Mouse (Mus musculus): ENCODE data around the gene Mlip. TPM values are rescaled to one million over a fixed set of nuclear protein-coding genes. Genes with fewer than 3 reads are reported as not detected.
A peak's percentile ranks its signal among the peaks of the same experiment; 100 is the strongest.
"Not testable (repeated sequence)": the region's sequence is repeated elsewhere in the genome, so short reads cannot be mapped to it uniquely, and the experiment has no call there.

Mlip gene
- polyA plus RNA-seq, 1 experiment from 2014 or later = 113 TPM

GRCm38 (mm10) chr9:77376561-77376960 is 23.8 kb upstream of the Mlip start:
- ATAC-seq (ENCODE audit: insufficient number of reproducible peaks, insufficient read depth, low FRiP score, low read depth) = no peak
- Histone ChIP-seq H3K27ac (replicated peaks in 1 of 2; ENCODE audit: control insufficient read depth in 1 of 2, insufficient read depth in 1 of 2, low read depth in 2 of 2, low read length in 2 of 2) (no peak overlapping the region), H3K9me3 (ENCODE audit: control insufficient read depth, low read length) (no peaks in the 10 kb centered on the region), H3K4me2 (ENCODE audit: low read length) (no peak overlapping the region), H3K36me3 (ENCODE audit: control insufficient read depth, insufficient read depth, low read length) (no peaks in the 10 kb centered on the region), H3K4me1 (ENCODE audit: control insufficient read depth in 2 of 2, insufficient read depth in 2 of 2, low read length in 2 of 2) (peaks cover 10% of the 10 kb centered on the region in 2 experiments), H3K4me3 (ENCODE audit: control insufficient read depth in 1 of 2, insufficient read depth in 1 of 2, low read depth in 1 of 2, low read length in 2 of 2) (no peak overlapping the region), H3K9ac (ENCODE audit: low read length) (no peak overlapping the region), H3K27me3 (ENCODE audit: control insufficient read depth, insufficient read depth, low read length) (no peaks in the 10 kb centered on the region)
- 90% methylated on average over 7 of the region's 7 CpGs for WGBS

- H3K9ac ChIP-seq (ENCODE audit: low read length) = no peak overlapping the region
- no peaks in the 10 kb centered on the region for H3K27me3 ChIP-seq (ENCODE audit: control insufficient read depth, insufficient read depth, low read length)
- H3K36me3 ChIP-seq (ENCODE audit: control insufficient read depth, insufficient read depth, low read length) = no peaks in the 10 kb centered on the region
- H3K9me3 ChIP-seq (ENCODE audit: control insufficient read depth, low read length) = no peaks in the 10 kb centered on the region
- no peak for ATAC-seq (ENCODE audit: insufficient number of reproducible peaks, insufficient read depth, low FRiP score, low read depth)
- H3K4me3 ChIP-seq (ENCODE audit: control insufficient read depth in 1 of 2, insufficient read depth in 1 of 2, low read depth in 1 of 2, low read length in 2 of 2) = no peak overlapping the region
- H3K4me1 ChIP-seq (ENCODE audit: control insufficient read depth in 2 of 2, insufficient read depth in 2 of 2, low read length in 2 of 2) = peaks cover 0 to 4% of the 10 kb centered on the region in 2 experiments; a peak in 1 of 4 replicates
- 73% methylated on average over 3 of the region's 3 CpGs for WGBS
- no peak overlapping the region for H3K4me2 ChIP-seq (ENCODE audit: low read length)
- no peak overlapping the region for H3K27ac ChIP-seq (replicated peaks in 1 of 2; ENCODE audit: control insufficient read depth in 1 of 2, insufficient read depth in 1 of 2, low read depth in 2 of 2, low read length in 2 of 2)
Observed at GRCm38 (mm10) chr9:77370706-77371105, 17.9 kb upstream of the Mlip start.

GRCm38 (mm10) chr9:77369262-77369661 is 16.5 kb upstream of the Mlip start:
- H3K27ac ChIP-seq (replicated peaks in 1 of 2; ENCODE audit: control insufficient read depth in 1 of 2, insufficient read depth in 1 of 2, low read depth in 2 of 2, low read length in 2 of 2) = no peak overlapping the region
- H3K9me3 ChIP-seq (ENCODE audit: control insufficient read depth, low read length) = no peaks in the 10 kb centered on the region
- H3K27me3 ChIP-seq (ENCODE audit: control insufficient read depth, insufficient read depth, low read length) = no peaks in the 10 kb centered on the region
- H3K9ac ChIP-seq (ENCODE audit: low read length) = no peak overlapping the region
- WGBS = 40% methylated on average over 9 of the region's 9 CpGs
- peaks cover 0 to 4% of the 10 kb centered on the region in 2 experiments; a peak in 1 of 4 replicates for H3K4me1 ChIP-seq (ENCODE audit: control insufficient read depth in 2 of 2, insufficient read depth in 2 of 2, low read length in 2 of 2)
- H3K4me3 ChIP-seq (ENCODE audit: control insufficient read depth in 1 of 2, insufficient read depth in 1 of 2, low read depth in 1 of 2, low read length in 2 of 2) = no peak overlapping the region
- H3K36me3 ChIP-seq (ENCODE audit: control insufficient read depth, insufficient read depth, low read length) = no peaks in the 10 kb centered on the region
- no peak for ATAC-seq (ENCODE audit: insufficient number of reproducible peaks, insufficient read depth, low FRiP score, low read depth)
- peak overlapping the region; percentile 37 for H3K4me2 ChIP-seq (ENCODE audit: low read length)

DNA sequence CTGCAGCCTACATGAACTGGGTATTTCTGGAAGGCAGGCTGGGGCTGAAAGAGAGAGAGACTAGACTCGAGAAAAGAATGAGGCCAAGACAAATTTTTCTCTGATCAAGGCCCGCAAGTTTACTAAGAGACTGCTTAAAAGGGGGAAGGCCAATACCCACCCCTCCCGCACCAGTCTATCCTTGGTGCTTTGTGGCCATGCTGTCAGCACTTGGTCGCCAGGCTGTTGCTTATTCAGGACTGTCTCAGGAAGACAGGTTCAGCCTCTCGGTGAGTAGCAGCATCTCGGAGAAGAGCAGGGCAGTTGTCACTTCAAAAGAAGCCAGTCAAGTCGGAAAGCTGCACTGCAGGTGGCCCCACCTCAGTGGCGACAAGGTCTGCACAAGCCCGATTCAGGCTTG is 11.9 kb upstream of the Mlip start:
- not testable (repeated sequence) for ATAC-seq (ENCODE audit: insufficient number of reproducible peaks, insufficient read depth, low FRiP score, low read depth); H3K27ac ChIP-seq (replicated peaks in 1 of 2; ENCODE audit: control insufficient read depth in 1 of 2, insufficient read depth in 1 of 2, low read depth in 2 of 2, low read length in 2 of 2); H3K4me1 ChIP-seq (ENCODE audit: control insufficient read depth in 2 of 2, insufficient read depth in 2 of 2, low read length in 2 of 2); H3K27me3 ChIP-seq (ENCODE audit: control insufficient read depth, insufficient read depth, low read length); H3K36me3 ChIP-seq (ENCODE audit: control insufficient read depth, insufficient read depth, low read length); H3K4me2 ChIP-seq (ENCODE audit: low read length); H3K9me3 ChIP-seq (ENCODE audit: control insufficient read depth, low read length); H3K9ac ChIP-seq (ENCODE audit: low read length); H3K4me3 ChIP-seq (ENCODE audit: control insufficient read depth in 1 of 2, insufficient read depth in 1 of 2, low read depth in 1 of 2, low read length in 2 of 2)
- WGBS = 57% methylated on average over 9 of the region's 9 CpGs

- no peaks in the 10 kb centered on the region for H3K9me3 ChIP-seq (ENCODE audit: control insufficient read depth, low read length)
- no peaks in the 10 kb centered on the region for H3K36me3 ChIP-seq (ENCODE audit: control insufficient read depth, insufficient read depth, low read length)
- no peak overlapping the region for H3K4me2 ChIP-seq (ENCODE audit: low read length)
- H3K9ac ChIP-seq (ENCODE audit: low read length) = no peak overlapping the region
- no peaks in the 10 kb centered on the region for H3K4me1 ChIP-seq (ENCODE audit: control insufficient read depth in 2 of 2, insufficient read depth in 2 of 2, low read length in 2 of 2)
- no peaks in the 10 kb centered on the region for H3K27me3 ChIP-seq (ENCODE audit: control insufficient read depth, insufficient read depth, low read length)
- no peak overlapping the region for H3K27ac ChIP-seq (replicated peaks in 1 of 2; ENCODE audit: control insufficient read depth in 1 of 2, insufficient read depth in 1 of 2, low read depth in 2 of 2, low read length in 2 of 2)
- ATAC-seq (ENCODE audit: insufficient number of reproducible peaks, insufficient read depth, low FRiP score, low read depth) = no peak
- no peak overlapping the region for H3K4me3 ChIP-seq (ENCODE audit: control insufficient read depth in 1 of 2, insufficient read depth in 1 of 2, low read depth in 1 of 2, low read length in 2 of 2)
Observed at GRCm38 (mm10) chr9:77362906-77363305, 10.1 kb upstream of the Mlip start.

- no peak overlapping the region for H3K4me2 ChIP-seq (ENCODE audit: low read length)
- H3K36me3 ChIP-seq (ENCODE audit: control insufficient read depth, insufficient read depth, low read length) = no peaks in the 10 kb centered on the region
- H3K9me3 ChIP-seq (ENCODE audit: control insufficient read depth, low read length) = no peaks in the 10 kb centered on the region
- H3K4me3 ChIP-seq (ENCODE audit: control insufficient read depth in 1 of 2, insufficient read depth in 1 of 2, low read depth in 1 of 2, low read length in 2 of 2) = no peak overlapping the region
- no peaks in the 10 kb centered on the region for H3K27me3 ChIP-seq (ENCODE audit: control insufficient read depth, insufficient read depth, low read length)
- no peak overlapping the region for H3K9ac ChIP-seq (ENCODE audit: low read length)
- no peaks in the 10 kb centered on the region for H3K4me1 ChIP-seq (ENCODE audit: control insufficient read depth in 2 of 2, insufficient read depth in 2 of 2, low read length in 2 of 2)
- no peak for ATAC-seq (ENCODE audit: insufficient number of reproducible peaks, insufficient read depth, low FRiP score, low read depth)
- H3K27ac ChIP-seq (replicated peaks in 1 of 2; ENCODE audit: control insufficient read depth in 1 of 2, insufficient read depth in 1 of 2, low read depth in 2 of 2, low read length in 2 of 2) = no peak overlapping the region
- 84% methylated on average over 8 of the region's 8 CpGs for WGBS
Observed at GRCm38 (mm10) chr9:77360654-77361053, 7.9 kb upstream of the Mlip start.

DNA sequence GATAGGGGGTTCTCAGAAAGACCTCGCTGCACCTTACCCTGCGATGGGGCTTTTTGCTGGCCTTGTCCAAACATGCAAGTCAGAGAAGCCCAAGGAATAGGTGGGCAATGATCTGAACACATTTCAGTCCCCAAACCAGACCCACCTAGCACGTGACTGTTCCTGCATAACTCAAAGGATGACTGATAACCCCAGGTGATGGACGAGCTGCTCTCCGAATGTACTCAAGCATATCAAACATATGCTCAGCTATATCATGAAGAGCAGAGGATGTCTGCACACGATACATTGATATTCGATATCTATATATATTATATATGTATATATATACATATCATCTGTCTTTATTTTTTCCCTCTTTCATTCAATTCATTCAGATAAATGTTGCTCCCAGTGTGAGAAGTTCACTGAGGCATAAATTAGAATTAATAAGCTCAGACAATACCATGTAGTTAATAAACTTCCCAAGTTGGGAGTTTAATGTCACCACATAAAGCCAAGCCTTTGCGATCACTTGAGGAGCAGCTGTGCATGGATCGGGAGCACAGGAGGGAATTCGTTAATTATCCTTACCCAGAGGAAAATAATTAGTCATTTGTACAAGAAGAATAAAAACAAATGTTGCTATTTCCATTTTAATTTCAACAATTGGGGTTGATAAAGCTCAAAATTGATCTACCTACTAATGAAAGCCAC is 6.7 kb upstream of the Mlip start:
- ATAC-seq (ENCODE audit: insufficient number of reproducible peaks, insufficient read depth, low FRiP score, low read depth) = no peak
- Histone ChIP-seq H3K27ac (replicated peaks in 1 of 2; ENCODE audit: control insufficient read depth in 1 of 2, insufficient read depth in 1 of 2, low read depth in 2 of 2, low read length in 2 of 2) (no peak overlapping the region), H3K9ac (ENCODE audit: low read length) (no peak overlapping the region), H3K36me3 (ENCODE audit: control insufficient read depth, insufficient read depth, low read length) (no peaks in the 10 kb centered on the region), H3K27me3 (ENCODE audit: control insufficient read depth, insufficient read depth, low read length) (no peaks in the 10 kb centered on the region), H3K9me3 (ENCODE audit: control insufficient read depth, low read length) (no peaks in the 10 kb centered on the region), H3K4me1 (ENCODE audit: control insufficient read depth in 2 of 2, insufficient read depth in 2 of 2, low read length in 2 of 2) (no peaks in the 10 kb centered on the region), H3K4me3 (ENCODE audit: control insufficient read depth in 1 of 2, insufficient read depth in 1 of 2, low read depth in 1 of 2, low read length in 2 of 2) (no peak overlapping the region), H3K4me2 (ENCODE audit: low read length) (no peak overlapping the region)
- WGBS = 90% methylated on average over 10 of the region's 10 CpGs

DNA sequence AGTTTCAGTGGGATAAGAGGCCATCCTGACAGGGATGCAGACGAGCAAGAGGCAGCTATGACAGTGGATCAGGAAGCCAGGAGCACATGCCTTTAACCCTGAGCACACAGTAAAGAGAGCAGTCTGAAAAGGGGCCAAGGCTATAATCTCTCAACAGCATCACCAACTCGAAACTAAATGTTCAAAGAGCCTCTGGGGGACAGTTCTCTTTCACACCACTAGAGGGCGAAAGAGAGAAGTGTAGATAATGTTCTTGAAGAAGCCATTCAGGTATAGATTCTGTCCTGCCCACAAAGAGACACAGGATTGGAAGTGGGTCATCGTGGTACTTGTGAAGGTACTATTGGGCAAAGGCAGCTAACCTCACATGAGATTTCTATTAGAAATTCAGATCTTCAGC is 1.2 kb upstream of the Mlip start:
- no peak overlapping the region for H3K4me2 ChIP-seq (ENCODE audit: low read length)
- no peak overlapping the region for H3K4me3 ChIP-seq (ENCODE audit: control insufficient read depth in 1 of 2, insufficient read depth in 1 of 2, low read depth in 1 of 2, low read length in 2 of 2)
- ATAC-seq (ENCODE audit: insufficient number of reproducible peaks, insufficient read depth, low FRiP score, low read depth) = no peak
- H3K36me3 ChIP-seq (ENCODE audit: control insufficient read depth, insufficient read depth, low read length) = no peaks in the 10 kb centered on the region
- no peak overlapping the region for H3K27ac ChIP-seq (replicated peaks in 1 of 2; ENCODE audit: control insufficient read depth in 1 of 2, insufficient read depth in 1 of 2, low read depth in 2 of 2, low read length in 2 of 2)
- H3K9me3 ChIP-seq (ENCODE audit: control insufficient read depth, low read length) = no peaks in the 10 kb centered on the region
- 82% methylated on average over 4 of the region's 4 CpGs for WGBS
- H3K9ac ChIP-seq (ENCODE audit: low read length) = no peak overlapping the region
- no peaks in the 10 kb centered on the region for H3K27me3 ChIP-seq (ENCODE audit: control insufficient read depth, insufficient read depth, low read length)
- H3K4me1 ChIP-seq (ENCODE audit: control insufficient read depth in 2 of 2, insufficient read depth in 2 of 2, low read length in 2 of 2) = peaks cover 4 to 6% of the 10 kb centered on the region in 2 experiments; a peak in 1 of 4 replicates

All from heart, embryonic 14.5 days (tissue).